Mouse (Mus musculus) gastrocnemius, postnatal 14 days (tissue): ENCODE measurements around the gene Stx18. TPM values are rescaled to one million over a fixed set of nuclear protein-coding genes. Genes with fewer than 3 reads are reported as not detected.

Source experiments
- DNase-seq: peaks from one replicate; pipeline ENCODE4 v3.0.0; 2021; ENCODE audit warnings: mixed read lengths
- intact Hi-C: fragments of 180-260 bp; cut with DNase I; formaldehyde crosslinking; loops from one replicate; pipeline ENCODE4 v1.15.1; 2025; ENCODE audit warnings: low total_unique reads
- total RNA-seq, 2 experiments: library from RNA; stranded (reverse); gene quantifications; 2 replicates each; pipeline ENCODE4 v1.2.3; 2021

The Stx18 gene
- total RNA-seq, 2 experiments from 2014 or later = 14.7 to 16.2 TPM

- intact Hi-C loops = no loop called here
Measured at GRCm38 (mm10) chr5:38174256-38174912, 135.8 kb downstream of the Stx18 start.

GRCm38 (mm10) chr5:38184688-38185285 is 146.2 kb downstream of the Stx18 start:
- DNase-seq = no peak
- intact Hi-C loops = no loop called here

More at GRCm38 (mm10) chr5:38174256-38174912, 135.8 kb downstream of the Stx18 start:
- DNase-seq = no peak

- intact Hi-C loops = no loop called here
- no peak for DNase-seq
Measured at GRCm38 (mm10) chr5:38187006-38187405, 148.5 kb downstream of the Stx18 start.

Other genes with a start within 250 kb of the Stx18 start
- 1 to 10 TPM; 2.9 to 3.8 TPM for gene Msx1, start 214.2 kb upstream of the Stx18 start, total RNA-seq
- 1 to 10 TPM; 6.9 to 8.3 TPM for gene Nsg1, start 121.2 kb downstream of the Stx18 start, total RNA-seq
- 1 to 10 TPM; 2.6 to 2.8 TPM for gene Zbtb49, start 181.7 kb downstream of the Stx18 start, total RNA-seq
- 10 to 100 TPM; 10.2 to 13.9 TPM for gene Lyar, start 181.7 kb downstream of the Stx18 start, total RNA-seq
- gene Tmem128, start 221.4 kb downstream of the Stx18 start, total RNA-seq = 10 to 100 TPM; 10.3 to 11.0 TPM
- gene Otop1, start 237.2 kb downstream of the Stx18 start, total RNA-seq = under 1 TPM; 0.33 to 0.47 TPM